Mouse (Mus musculus): ENCODE results near the gene Pepd.

DNA sequence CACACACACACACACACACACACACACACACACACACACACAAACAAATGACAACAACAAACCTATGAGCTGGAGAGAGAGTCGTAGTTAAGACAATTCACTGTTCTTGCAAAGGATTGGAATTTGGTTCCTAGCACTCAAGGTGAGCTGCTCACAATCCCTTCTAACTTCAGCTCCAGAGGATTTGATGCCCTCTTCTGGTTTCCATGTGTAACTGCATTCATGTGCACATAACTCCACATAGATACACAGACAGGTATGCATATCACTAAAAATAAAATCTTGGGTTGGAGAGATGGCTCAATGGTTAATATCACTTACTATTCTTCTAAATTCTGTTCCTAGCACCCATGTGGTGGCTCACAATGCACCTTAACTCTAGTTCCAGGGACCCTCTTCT, 19.3 kb upstream of the Pepd start:
- TF ChIP-seq HCFC1 (IDR thresholded peaks at IDR 0.05; ENCODE audit: borderline replicate concordance, insufficient read depth, low read length) (no peak), MAFK (IDR thresholded peaks at IDR 0.05; ENCODE audit: insufficient read depth, low read depth, low read length) (no peak)

Measured in ES-E14 (cell line).